Mouse (Mus musculus) kidney, postnatal 25 days (tissue): ENCODE measurements around the gene Ccdc159.
A peak's percentile ranks its signal among the peaks of the same experiment; 100 is the strongest.

Experiments
- DNase-seq, 2 experiments: peaks; one replicate each; pipeline ENCODE4 v3.0.0; 2021; ENCODE audit warnings: mixed read lengths in 2 of 2

Ccdc159 gene

DNA sequence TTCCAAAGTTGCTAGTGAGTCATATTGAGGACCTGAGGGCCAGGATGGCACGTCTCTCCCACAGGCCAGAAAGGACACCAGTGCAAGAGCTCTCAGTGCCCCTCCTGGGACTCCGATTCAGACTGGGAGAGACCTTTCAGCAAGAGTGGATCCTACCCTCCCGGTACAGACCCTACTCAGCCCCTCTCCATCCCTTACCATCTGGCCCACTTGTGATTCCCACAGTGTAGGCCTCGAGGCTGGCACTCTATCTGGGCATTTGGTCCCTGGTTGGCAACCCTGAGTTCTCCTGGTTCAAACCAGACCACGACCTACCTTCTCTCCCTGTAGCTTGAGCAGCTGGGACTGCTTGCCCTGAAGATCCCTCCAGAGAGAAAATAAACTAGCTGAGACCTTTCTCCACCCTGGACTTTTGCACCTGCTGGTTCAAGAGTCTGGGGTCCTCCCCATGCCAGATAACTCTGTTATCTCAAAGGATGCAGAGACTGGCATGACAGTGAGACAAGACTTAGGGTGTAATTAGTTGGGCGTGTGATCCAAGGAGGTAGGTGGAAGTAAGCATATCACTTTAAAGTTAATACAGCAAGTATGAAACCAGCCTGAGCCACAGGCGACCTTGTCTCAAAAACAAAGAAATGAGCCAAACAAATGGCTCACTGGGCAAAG lies 8.3 kb downstream of the Ccdc159 start:
- no peak for DNase-seq

DNA sequence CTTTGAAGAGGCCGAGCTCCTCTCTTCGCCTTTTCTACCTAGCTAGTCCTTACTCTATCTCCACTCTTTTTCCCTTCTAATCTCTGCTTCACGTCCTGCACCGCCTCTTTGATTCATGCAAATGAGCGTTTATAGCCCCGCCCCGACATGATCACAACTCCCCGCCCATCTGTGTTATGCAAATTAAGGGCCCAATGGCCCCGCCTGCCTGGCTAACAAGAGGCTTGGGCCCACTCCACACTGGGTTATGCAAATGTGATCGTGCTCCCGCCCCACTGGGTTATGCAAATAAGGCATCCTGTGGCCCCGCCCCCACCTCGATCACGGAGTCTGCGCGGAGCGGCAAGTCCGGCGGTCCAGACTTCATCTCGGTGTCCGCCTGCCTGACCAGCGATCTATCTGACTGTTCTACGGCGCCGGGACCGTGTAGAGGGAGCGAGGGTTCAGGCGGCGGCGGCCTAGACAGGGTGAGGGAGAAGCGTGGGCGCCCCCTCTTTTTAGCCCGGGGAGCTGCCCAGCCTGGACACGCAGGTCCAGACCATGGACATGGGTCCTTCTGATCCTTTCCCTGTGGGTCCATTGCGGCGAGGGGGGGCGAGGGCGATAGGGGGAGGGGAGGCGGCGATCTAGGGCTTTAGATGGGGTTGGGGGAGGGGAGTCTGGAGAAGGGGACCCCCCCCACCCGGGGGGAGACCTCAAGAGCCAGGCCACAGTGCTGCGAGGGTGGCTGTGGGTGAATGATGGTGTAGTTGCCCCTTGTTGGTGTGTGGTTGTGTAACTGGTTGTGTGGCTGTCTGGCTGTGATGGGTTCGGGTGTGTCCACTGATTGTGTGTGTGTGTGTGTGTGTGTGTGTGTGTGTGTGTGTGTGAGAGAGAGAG lies 9.7 kb downstream of the Ccdc159 start, which contains the start of gene Plppr2:
TSS of gene Plppr2 (plus strand) at position 342 of the 879 bp plus-strand sequence.
- DNase-seq: peak; percentile 98

DNA sequence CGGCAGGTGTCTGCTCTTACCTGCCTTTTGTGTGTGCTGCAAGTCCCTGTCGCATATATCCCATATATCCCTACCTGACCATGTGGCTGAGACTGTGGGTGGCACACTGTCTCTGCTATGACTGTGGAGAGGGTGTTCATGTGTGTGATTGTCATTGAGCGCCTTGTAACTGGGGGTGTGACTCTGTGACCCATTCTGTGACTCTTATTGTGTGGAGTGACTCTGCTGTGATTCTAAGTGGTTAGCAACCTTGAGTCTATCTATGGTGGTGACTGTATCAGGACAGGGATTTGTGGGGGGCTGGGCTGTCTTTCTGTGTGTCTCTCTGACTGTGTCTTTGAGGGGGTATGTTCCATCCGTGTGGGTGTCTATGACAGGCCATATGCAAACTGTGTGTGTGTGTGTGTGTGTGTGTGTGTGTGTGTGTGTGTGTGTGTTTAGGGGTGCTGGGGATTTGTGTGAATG lies 10.5 kb downstream of the Ccdc159 start:
- no peak for DNase-seq

DNA sequence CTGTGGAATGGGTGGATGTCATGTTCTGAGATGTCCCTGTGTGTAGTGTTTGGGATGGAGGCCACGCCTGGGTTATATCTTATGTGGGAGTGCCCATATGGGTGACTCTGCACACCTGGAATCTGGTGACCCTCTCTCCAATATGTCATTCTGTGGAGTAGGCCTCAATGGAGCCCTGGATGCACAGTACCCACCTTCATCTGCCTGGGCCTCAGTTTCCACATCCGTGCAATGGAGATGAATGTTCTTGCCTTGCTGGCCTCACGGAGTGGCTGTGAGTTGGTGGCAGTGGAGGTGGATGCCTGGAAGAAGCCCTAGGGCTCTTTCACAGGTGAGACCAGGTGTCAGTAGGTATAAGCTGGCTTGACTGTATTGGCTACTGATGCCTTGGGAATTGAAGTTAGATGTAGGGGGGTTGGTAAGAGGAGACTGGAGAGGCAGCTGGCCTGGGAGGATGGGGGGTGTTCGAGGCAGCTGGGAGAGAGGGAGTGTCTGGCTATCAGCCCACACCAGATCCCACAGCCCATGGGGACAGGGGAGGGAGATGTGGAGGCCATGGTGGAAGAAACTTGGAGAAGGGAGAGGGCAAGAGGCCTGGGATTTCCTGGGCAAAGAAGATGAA lies 11.1 kb downstream of the Ccdc159 start:
- no peak for DNase-seq

DNA sequence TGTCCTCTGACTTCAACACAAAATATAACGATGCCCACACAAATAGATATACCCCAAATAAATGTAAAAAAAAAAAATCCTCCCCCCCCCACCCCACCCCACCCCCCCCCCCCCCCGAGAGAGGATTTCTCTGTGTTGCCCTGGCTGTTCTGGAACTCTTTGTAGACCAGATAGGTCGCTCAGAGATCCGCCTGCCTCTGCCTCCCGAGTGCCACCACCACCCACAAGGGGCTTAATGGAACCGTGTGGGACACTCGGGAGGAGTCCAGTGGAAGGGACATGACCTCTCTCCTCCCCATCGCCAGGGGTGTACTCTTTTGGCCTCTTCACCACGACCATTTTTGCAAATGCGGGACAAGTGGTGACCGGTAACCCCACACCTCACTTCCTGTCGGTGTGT lies 15.8 kb downstream of the Ccdc159 start:
- DNase-seq: no peak

DNA sequence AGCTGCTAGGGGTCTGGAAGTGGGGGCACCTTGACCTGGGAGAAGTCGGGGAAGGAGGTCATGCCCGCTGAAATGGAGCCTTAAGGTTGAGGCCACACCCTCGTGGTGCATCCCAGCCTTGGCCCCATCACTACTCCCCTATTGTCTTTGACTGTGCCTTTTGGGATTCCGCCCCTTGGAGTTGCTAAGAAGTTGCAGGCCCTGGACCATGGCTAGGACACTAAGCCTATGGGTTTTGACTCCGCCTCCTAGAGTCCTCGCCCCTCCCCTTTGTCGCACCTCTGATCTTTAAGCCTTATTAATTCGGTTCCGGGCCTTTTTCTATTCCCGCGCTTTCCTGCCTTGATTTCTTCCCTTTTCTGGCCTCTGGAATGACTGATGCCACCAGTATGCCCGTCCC lies 16.4 kb downstream of the Ccdc159 start:
- no peak for DNase-seq

DNA sequence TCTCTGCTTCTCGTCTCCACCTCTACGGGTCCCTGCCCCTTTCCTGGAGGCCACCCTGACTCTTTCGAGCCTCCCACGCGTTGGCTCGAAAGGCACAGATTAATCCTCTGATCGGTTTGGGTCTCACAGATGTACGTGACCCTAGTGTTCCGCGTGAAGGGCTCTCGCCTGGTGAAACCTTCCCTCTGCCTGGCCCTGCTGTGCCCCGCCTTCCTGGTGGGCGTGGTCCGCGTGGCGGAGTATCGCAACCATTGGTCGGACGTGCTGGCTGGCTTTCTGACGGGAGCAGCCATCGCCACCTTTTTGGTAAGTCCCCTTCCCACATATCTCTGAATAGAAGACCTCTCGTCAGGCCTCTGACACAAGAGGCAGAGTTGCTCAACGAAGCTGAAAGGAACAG lies 17.0 kb downstream of the Ccdc159 start:
- peak in 1 of 2 experiments; percentile 16 for DNase-seq

DNA sequence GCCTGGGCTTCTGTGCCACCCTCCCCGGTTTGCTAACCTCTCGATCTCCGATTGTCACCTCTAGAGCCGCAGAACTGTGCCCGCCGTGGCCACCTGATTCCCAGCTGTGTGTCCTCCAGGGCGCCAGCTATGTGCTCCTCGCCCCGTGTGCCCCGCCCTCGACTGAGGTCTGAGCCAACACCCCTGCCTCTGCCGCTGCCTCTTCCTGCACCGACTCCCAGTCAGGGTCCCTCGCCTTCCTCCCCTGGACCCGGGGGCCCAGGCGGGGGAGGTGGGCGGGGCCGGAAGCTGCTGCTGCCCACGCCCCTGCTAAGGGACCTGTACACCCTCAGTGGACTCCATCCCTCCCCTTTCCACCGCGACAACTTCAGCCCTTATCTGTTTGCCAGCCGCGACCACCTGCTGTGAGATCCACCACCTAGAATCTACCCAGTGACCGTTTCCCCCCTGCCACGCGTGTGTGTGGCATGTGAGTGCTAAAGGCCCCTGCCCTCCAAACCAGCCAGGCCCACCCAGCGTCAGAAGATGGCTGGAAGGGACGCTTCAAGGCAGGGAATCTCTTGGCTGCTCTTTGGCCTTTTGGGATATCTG lies 20.4 kb downstream of the Ccdc159 start:
- DNase-seq: no peak

DNA sequence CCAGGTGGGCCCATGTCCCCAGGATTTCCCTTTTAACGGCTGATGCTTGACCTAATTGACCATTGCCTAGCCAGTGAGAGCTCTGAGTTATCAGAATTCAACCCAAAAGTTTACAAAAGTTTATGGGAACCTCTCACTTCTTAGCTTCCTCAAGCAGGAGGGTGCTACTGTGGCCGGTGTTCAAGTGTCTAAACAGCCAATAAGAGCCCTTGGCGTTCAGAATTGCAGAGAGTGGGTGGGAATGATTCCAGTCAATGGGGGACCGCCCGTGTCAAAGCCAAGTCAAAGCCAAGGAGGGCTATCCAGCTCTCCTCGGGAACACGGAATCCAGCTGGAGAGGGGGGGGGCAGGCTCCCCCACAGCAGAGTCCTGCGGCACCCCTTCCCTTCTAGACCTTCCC lies 20.9 kb downstream of the Ccdc159 start:
- DNase-seq: no peak

DNA sequence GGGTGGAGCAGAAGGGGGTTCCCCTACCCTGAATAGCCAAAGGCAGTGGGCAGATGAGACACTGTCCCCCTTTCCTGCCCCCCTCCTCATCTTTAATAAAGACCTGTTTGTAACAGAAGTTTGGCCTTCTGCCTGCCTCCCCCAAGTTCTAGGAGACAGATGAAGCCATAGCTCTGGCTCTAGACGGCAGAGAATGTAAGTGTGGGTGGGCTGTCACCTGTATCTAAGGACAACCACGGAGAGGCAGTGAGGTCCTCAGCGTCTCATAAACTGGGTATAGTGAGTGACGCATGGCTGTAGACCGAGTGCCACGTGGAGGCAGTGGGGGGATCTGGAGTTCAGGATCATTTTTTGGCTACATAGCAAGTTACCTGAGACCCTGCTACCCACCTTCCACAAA lies 21.5 kb downstream of the Ccdc159 start:
- no peak for DNase-seq

DNA sequence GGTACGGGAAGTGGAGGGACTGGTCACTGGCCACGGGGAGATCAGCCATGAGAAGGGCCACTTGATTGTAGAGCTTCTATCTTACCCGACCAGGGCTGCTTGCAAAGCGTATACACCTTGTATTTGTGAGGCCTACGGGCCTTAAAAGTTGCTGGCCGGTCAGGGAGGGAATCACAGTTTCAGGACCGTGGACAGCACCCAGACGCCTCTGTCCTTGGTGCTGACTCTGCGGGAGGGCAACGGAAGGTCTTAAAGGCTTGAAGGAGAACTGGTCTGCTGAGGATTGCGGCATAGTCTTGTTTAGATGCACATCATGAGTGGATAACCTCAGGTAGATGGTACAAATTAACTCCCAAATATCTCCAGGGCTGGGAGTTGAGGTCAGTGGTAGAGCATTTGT lies 23.1 kb downstream of the Ccdc159 start:
- peak; percentile 66 to 78 for DNase-seq

DNA sequence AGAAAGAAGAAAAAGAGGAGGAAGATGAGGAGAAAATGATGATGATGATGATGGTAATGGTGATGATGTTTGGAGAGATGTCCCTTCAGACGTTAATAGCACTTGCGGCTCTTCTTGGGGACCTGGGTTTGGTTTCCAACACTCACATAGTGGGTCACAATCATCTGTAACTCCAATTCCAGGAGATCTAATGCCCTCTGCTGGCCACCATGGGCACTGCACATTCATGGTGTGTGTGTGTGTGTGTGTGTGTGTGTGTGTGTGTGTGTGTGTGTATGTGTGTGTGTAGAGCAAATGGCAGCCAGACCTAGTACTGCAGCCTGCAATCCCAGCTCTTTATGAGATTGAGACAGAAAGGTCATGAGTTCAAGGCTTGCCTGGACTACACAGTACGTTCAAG lies 24.7 kb downstream of the Ccdc159 start:
- no peak for DNase-seq

DNA sequence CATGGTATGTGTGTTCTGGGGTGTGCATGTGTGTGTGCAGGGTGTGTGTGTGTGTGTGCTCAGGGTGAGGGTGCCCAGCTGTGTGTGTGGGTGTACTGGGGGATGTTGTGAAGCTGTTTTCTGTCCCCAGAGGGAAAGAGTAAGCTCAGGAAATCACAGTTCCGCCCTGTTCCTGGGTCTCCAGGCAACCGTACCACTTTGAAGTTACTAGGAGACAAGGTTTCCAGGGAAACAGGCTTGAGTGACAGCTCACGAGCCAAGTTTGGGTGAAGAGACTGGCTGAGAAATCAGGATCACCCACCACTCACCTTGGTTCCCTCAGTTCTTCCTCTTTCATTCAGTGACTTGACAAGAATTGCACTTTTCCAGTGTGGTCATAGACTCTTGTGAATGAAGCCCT lies 26.3 kb downstream of the Ccdc159 start:
- no peak for DNase-seq

DNA sequence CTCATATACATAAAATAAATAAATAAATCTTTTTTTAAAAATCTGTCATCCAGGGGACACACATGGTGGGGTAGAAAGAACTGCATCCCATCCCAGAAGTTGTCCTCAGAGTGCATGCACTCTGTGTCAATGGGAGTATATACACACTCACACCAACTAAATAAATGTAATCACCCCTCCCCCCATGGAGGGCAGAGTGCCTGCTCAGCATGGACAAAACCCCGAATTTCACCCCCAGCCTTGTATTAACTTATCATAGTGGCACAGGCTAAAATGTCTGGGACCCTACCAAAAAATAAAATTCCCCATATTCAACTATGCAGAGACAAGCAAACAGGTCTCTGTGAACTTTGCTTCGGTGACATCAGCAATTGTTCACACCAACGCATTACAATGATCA lies 27.4 kb downstream of the Ccdc159 start:
- DNase-seq: no peak

DNA sequence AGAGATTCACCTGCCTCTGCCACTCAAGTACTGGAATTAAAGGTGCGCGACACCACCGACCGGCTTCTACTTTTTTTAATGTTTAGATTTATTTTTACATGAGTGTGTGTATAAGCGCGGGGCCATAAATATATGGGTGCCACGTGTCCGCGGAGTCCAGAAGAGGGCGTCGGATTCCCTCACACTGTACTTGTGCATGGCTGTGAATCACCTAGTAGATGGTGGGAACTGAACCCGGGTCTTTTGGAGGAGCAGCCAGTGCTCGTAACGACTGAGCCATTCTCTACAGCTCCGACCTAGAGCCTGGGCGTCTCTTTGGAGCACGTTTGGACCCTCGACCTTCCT lies 27.9 kb downstream of the Ccdc159 start:
- DNase-seq: no peak

DNA sequence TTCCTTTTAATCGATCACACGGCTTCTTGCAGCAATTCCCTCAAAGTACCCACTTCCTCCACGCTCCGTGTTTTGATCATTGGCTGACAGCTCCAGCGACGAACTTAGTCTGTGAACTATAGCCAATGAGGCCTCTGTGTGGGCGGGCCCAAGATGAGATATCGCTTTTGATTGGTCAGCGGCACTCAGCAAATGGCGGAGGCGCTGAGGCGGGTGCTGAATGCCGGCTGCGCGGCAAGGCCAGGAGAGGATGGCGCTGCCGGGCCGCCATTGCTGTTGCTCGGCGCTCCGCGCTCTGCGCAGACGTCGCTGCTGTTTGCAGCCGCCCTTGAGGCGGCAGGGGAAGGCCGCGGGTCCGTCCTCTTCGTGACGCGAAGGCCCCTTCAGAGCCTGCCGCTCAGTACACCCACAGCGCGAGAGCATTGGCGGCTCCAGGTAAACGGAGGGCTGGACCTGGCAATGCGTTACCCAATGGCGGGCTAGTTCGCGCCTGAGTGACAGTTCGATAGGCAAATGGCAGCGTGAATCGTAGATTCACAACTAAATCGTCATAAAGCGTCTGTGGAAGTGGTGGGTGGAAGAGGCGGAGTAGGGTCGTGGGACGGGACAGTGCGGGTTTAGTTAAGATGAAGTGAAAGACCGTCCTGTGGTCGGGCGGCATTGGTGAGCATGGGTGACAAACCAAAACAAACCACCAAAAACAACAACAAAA lies 28.5 kb downstream of the Ccdc159 start, which contains the start of gene Swsap1:
TSS of gene Swsap1 (plus strand) at position 186 of the 712 bp plus-strand sequence.
- peak; percentile 99 for DNase-seq

DNA sequence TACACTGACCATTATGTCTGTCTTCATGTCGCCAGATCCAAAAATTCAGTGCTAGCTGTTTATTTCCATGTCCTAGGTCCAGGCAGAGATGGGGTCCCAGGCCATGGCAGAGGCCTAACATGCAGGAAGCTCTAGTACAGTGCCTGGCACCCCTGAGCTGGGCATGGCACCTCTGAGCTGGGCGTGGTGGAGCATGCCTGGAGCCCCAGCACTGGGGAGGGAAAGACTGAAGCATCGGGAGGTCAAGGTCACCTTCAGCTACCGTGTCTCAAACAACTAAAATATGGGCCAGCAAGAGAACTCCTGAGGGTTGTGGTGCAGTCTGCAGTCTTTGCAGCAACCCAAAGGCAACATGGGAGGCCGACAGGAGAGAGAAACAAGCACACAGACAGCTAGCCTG lies 31.1 kb downstream of the Ccdc159 start:
- peak in 1 of 2 experiments; percentile 4 for DNase-seq

DNA sequence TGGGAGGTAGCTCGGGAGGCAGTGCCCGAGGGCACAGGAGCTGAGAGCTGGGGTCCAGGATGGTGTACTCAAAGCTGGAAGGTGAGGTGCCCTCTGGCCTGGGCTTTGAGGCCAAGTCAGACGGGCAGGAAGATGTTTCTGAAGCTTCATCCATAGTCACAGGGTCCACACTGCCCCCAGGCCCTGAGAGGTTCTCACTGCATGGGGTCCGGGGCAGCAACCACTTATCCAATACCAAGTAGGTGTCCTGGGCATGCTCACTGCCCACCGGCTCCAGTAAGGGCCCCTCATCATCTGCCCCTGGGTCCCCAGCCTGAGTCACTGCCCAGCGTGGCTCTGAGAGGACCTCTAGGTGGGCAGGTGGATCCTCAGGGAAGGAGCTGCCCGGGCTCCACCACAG lies 32.0 kb downstream of the Ccdc159 start:
- DNase-seq: no peak

DNA sequence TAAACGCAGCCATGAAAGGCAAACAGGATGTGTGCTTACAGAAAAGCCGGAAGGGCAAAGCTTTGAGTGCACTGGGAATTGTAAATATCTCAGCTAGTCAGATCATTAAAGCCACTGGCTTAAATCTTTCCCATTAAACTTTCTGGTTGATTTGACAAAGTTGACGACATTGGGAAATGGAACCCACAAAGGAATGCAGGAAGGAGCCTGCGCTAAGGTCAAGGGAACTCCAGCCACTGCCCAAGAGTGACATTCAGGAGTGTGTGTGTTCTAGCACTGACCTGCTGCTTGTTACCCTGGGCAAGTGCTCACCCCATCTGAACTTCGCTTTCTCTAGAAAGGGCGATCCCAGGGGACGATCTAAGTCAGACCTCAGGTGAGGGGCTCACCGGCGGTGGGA lies 32.9 kb downstream of the Ccdc159 start:
- peak; percentile 24 to 62 for DNase-seq

DNA sequence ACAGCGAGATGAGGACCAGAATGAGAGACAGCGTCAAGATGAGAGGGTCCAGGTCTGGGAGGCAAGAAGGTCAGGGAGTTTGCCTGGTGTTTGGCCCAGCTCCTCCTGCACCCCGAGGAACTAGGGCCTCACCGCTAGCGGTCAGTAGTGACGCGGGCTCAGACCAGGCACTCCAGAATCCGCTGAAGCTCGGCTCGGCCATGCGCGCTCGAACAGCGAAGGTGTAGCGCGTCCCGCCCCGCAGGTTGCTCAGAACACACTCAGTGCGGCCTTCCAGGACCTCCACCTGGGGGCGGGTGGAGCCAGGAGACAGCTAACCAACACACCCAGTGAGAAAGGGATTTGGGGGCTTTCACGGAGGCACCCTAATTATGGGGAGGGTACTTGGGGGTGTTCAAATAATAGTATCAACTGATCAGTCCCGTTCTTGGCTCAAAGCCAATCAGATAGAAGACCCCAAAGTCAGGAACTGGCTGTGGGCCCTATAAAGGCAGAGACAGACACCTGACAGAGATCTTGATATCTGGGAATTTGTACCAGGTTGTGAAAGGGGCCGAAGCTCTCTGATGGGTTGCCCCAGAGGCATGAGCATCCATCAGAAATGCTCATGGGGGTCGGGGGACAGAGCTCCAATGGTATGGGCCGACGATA lies 33.4 kb downstream of the Ccdc159 start:
- DNase-seq: peak; percentile 57 to 74

DNA sequence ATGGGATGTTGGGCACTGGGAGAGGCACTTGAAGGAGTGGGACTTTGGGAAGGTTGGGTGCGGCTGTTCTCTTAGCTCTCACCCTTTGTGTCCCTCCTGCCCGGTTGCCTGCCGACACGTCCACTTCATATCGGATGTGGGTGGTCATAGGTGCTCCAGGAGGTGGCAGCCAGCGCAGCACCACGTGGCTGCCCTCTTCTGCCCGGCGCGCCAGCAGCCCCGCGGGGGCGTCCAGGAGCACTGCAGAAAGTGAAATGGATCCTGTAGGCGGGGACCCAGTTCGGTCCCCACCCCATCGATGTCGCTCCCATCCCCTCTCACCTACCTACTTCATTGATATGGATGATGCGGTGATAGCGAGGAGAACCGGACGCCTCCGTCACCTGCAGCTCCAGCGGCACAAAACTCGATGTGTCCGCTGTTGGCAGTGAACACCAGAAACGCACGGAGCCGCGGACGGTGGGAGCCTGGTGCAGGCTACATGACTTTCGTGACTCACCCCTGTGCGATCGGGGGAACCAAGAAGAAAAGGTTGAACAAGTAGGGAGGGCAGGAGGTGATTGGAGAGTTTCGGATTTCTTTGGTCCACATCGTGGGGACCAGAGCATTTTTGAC lies 34.2 kb downstream of the Ccdc159 start:
- DNase-seq: no peak

DNA sequence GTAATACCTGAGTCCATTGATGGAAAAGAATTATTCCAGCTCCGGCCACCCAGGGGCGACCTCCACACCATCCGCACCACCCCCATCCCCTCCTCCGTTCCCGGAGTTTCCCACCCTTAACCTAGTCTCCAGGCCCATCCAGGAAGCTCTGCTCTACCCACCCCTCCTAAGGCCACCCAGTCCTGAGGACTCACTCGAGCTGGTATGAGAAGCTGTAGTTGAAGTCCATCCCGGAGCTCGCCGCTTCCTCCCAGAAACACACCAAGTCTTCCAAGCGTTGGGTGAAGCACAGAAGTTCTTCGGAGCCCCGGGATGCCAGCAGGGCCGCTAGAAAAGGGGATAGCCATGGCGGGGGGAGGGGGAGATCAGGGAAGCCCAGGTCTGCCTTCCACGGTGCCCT lies 34.7 kb downstream of the Ccdc159 start:
- DNase-seq: peak in 1 of 2 experiments; percentile 3
